Mouse (Mus musculus) kidney, adult 18-20 months (tissue): ENCODE data around the gene Srprb.
"Not testable (repeated sequence)": the region's sequence is repeated elsewhere in the genome, so short reads cannot be mapped to it uniquely, and the experiment has no call there.

ENCODE experiments used
- DNase-seq: peaks from one replicate; pipeline ENCODE4 v3.0.0; 2021

Srprb gene

GRCm38 (mm10) chr9:103208802-103209423 lies 7.0 kb upstream of the Srprb start:
- no peak for DNase-seq

- peak; percentile 56 for DNase-seq
Observed at GRCm38 (mm10) chr9:103207846-103208245, 5.9 kb upstream of the Srprb start.

GRCm38 (mm10) chr9:103205786-103206185 lies 3.8 kb upstream of the Srprb start:
- no peak for DNase-seq

- no peak for DNase-seq
Observed at GRCm38 (mm10) chr9:103188416-103188815, 13.5 kb downstream of the Srprb start.

GRCm38 (mm10) chr9:103186747-103187146 lies 15.2 kb downstream of the Srprb start:
- DNase-seq, result peak; percentile 65

GRCm38 (mm10) chr9:103185946-103186345 lies 16.0 kb downstream of the Srprb start:
- DNase-seq, result no peak

- DNase-seq, result no peak
Observed at GRCm38 (mm10) chr9:103184855-103185254, 17.1 kb downstream of the Srprb start.

- DNase-seq, result no peak
Observed at GRCm38 (mm10) chr9:103181886-103182285, 20.1 kb downstream of the Srprb start.

- peak; percentile 62 for DNase-seq
Observed at GRCm38 (mm10) chr9:103180807-103181565, 21.0 kb downstream of the Srprb start.

- DNase-seq, result peak; percentile 19
Observed at GRCm38 (mm10) chr9:103180303-103180702, 21.6 kb downstream of the Srprb start.

GRCm38 (mm10) chr9:103175692-103176091 lies 26.2 kb downstream of the Srprb start:
- no peak for DNase-seq

GRCm38 (mm10) chr9:103174771-103175519 lies 27.0 kb downstream of the Srprb start:
- DNase-seq, result peak; percentile 36

GRCm38 (mm10) chr9:103168771-103169170 lies 33.2 kb downstream of the Srprb start:
- DNase-seq, result no peak

GRCm38 (mm10) chr9:103168046-103168445 lies 33.9 kb downstream of the Srprb start:
- no peak for DNase-seq

GRCm38 (mm10) chr9:103163806-103164205 lies 38.1 kb downstream of the Srprb start:
- no peak for DNase-seq

GRCm38 (mm10) chr9:103155158-103155557 lies 46.8 kb downstream of the Srprb start:
- DNase-seq, result not testable (repeated sequence)

GRCm38 (mm10) chr9:103154568-103154967 lies 47.4 kb downstream of the Srprb start:
- DNase-seq, result no peak

- no peak for DNase-seq
Observed at GRCm38 (mm10) chr9:103153286-103153685, 48.7 kb downstream of the Srprb start.

GRCm38 (mm10) chr9:103149074-103149799 lies 52.7 kb downstream of the Srprb start:
- no peak for DNase-seq

- no peak for DNase-seq
Observed at GRCm38 (mm10) chr9:103147103-103147502, 54.8 kb downstream of the Srprb start.

- no peak for DNase-seq
Observed at GRCm38 (mm10) chr9:103146703-103147102, 55.2 kb downstream of the Srprb start.

GRCm38 (mm10) chr9:103146257-103146656 lies 55.7 kb downstream of the Srprb start:
- DNase-seq, result no peak

- no peak for DNase-seq
Observed at GRCm38 (mm10) chr9:103145351-103145750, 56.6 kb downstream of the Srprb start.
